ENCODE assay signal across 7 mouse cellular contexts in genomic region chr15:84719791-84720190, GRCm38 (mm10). TPM values are rescaled to one million over a fixed set of nuclear protein-coding genes. Genes with fewer than 3 reads are reported as not detected.
A peak's percentile ranks its signal among the peaks of the same experiment; 100 is the strongest.
DNase-seq lines count a peak whose midpoint lies in the region; ATAC-seq lines count a peak whose summit lies in the region.

Arhgap8 (plus strand) TSS chr15:84720052.

- 3% methylated on average over 24 of the region's 24 CpGs for WGBS in limb, embryonic 10.5 days
- WGBS in midbrain, embryonic 14.5 days: 2% methylated on average over 22 of the region's 24 CpGs

- H3K4me3 ChIP-seq in limb, embryonic 10.5 days: peak within 1 kb of the TSS; percentile 47
- 0 out of 2 replicates have a peak within 1 kb of the TSS, but pooled peaks have one; percentile 2 for H3K4me3 ChIP-seq in midbrain, embryonic 14.5 days (replicated peaks; ENCODE audit: low read depth, low read length)

- DNase-seq in ES-CJ7 (ENCODE audit: low read depth, low spot score): peak; percentile 51
- DNase-seq in embryo, embryonic 11 days: peak; percentile 52
- DNase-seq in heart, postnatal 36 days: peak; percentile 35 to 44
- peak; percentile 69 for DNase-seq in limb, embryonic 10.5 days (ENCODE audit: low spot score)
- no peak for DNase-seq in midbrain, embryonic 14.5 days
- DNase-seq in urinary bladder, postnatal 4 days (ENCODE audit: low spot score in 2 of 2): peak; percentile 60 to 74
- DNase-seq in layer of hippocampus, adult 9-10 months (ENCODE audit: low spot score): no peak

- H3K9me3 ChIP-seq in limb, embryonic 10.5 days (replicated peaks): no peaks in the 10 kb centered on the region
- no peaks in the 10 kb centered on the region for H3K9me3 ChIP-seq in midbrain, embryonic 14.5 days (ENCODE audit: control insufficient read depth, low read length)

- peaks cover 39% of the 10 kb centered on the region for H3K4me1 ChIP-seq in limb, embryonic 10.5 days
- 0 out of 2 replicates have a peak, but pooled peaks cover 9% of the 10 kb centered on the region for H3K4me1 ChIP-seq in midbrain, embryonic 14.5 days (ENCODE audit: control insufficient read depth, insufficient read depth, low read length)

- H3K27ac ChIP-seq in limb, embryonic 10.5 days: peak within 1 kb of the TSS; percentile 71
- H3K27ac ChIP-seq in midbrain, embryonic 14.5 days (replicated peaks; ENCODE audit: low read depth, low read length): no peak within 1 kb of the TSS

- peak within 1 kb of the TSS; percentile 22 for H3K4me2 ChIP-seq in midbrain, embryonic 14.5 days (ENCODE audit: low read length)

- peaks cover 36% of the 10 kb centered on the region for H3K27me3 ChIP-seq in limb, embryonic 10.5 days (ENCODE audit: low read depth, poor library complexity, severe bottlenecking)
- peaks cover 26% of the 10 kb centered on the region for H3K27me3 ChIP-seq in midbrain, embryonic 14.5 days (ENCODE audit: control insufficient read depth, insufficient read depth, low read length)

- H3K36me3 ChIP-seq in limb, embryonic 10.5 days: no peaks in the 10 kb centered on the region
- no peaks in the 10 kb centered on the region for H3K36me3 ChIP-seq in midbrain, embryonic 14.5 days (ENCODE audit: control insufficient read depth, insufficient read depth, low read length)

- intact Hi-C loops in heart, postnatal 36 days (cut with DNase I): loop anchor here (10.0 kb wide), 1 partner anchor 485 kb away; the partner anchor contains the start of gene Parvb

- ATAC-seq in midbrain, embryonic 14.5 days (ENCODE audit: low FRiP score, low TSS enrichment): no peak

- no peak within 1 kb of the TSS for H3K9ac ChIP-seq in midbrain, embryonic 14.5 days (replicated peaks; ENCODE audit: low read length)

RNA-seq across cellular contexts. Expression of gene Arhgap8, which starts in this region (rescaled TPM):
- under 1 TPM; 0.60 to 0.92 TPM for total RNA-seq in heart, postnatal 36 days (2021)
- 3.5 and 4.1 TPM in 2 replicates for polyA plus RNA-seq in limb, embryonic 10.5 days (2016; fragmentation: Nextera tagmentation; extraction: Ambion mirVana)
- 0.46 TPM in 1 of 2 replicates, not detected in the other for polyA plus RNA-seq in midbrain, embryonic 14.5 days (2014; fragmentation: Nextera tagmentation; extraction: Ambion mirVana)

Comparison
In these comparisons a context has a peak if more than half of its experiments do, and no peak if none do; other contexts are left out.
1. Peak in DNase-seq in heart, postnatal 36 days; RNA of the gene not detected or under 1 TPM.
2. DNase-seq: peak in ES-CJ7 (single experiment), embryo, embryonic 11 days (single experiment), limb, embryonic 10.5 days (single experiment) and urinary bladder, postnatal 4 days (2 of 2); none in midbrain, embryonic 14.5 days (single experiment) and layer of hippocampus, adult 9-10 months (single experiment).